ENCODE assay signal across 21 mouse cellular contexts in genomic region chr1:82527931-82528330, GRCm38 (mm10). TPM values are rescaled to one million over a fixed set of nuclear protein-coding genes. Genes with fewer than 3 reads are reported as not detected.
DNase-seq lines count a peak whose midpoint lies in the region; ATAC-seq and TF ChIP-seq lines count a peak whose summit lies in the region.
"Had no signal": no experiment of that assay in that cellular context is flagged by ENCODE, and none has a peak within 500 bp of the region (broad histone marks: within the 10 kb centered on the region; RNA-seq: fewer than 3 reads in every experiment).

No protein-coding gene starts in this region.

- H3K9ac ChIP-seq in forebrain, embryonic 16.5 days (replicated peaks; ENCODE audit: low read depth, low read length), result no peak overlapping the region
- no peak overlapping the region for H3K9ac ChIP-seq in forebrain, embryonic 12.5 days
- no peak overlapping the region for H3K9ac ChIP-seq in midbrain, embryonic 13.5 days (replicated peaks)
- H3K9ac ChIP-seq: embryonic facial prominence, embryonic 12.5 days; heart, embryonic 12.5 days had no signal

- H3K36me3 ChIP-seq in forebrain, embryonic 16.5 days (ENCODE audit: control insufficient read depth, insufficient read depth), result no peaks in the 10 kb centered on the region
- no peaks in the 10 kb centered on the region for H3K36me3 ChIP-seq in forebrain, embryonic 12.5 days (replicated peaks)
- H3K36me3 ChIP-seq in midbrain, embryonic 13.5 days, result no peaks in the 10 kb centered on the region
- no peaks in the 10 kb centered on the region for H3K36me3 ChIP-seq in midbrain, embryonic 10.5 days
- H3K36me3 ChIP-seq: embryonic facial prominence, embryonic 12.5 days; heart, embryonic 12.5 days had no signal

- 43% methylated on average over 4 of the region's 4 CpGs for WGBS in forebrain, embryonic 16.5 days
- WGBS in forebrain, embryonic 12.5 days, result 65% methylated on average over 4 of the region's 4 CpGs
- 70% methylated on average over 4 of the region's 4 CpGs for WGBS in midbrain, embryonic 13.5 days
- WGBS in midbrain, embryonic 10.5 days, result 83% methylated on average over 4 of the region's 4 CpGs

- no peak for TF ChIP-seq CTCF in brain, embryonic 14.5 days (IDR thresholded peaks at IDR 0.05; ENCODE audit: borderline replicate concordance, extremely low read depth, insufficient read depth, insufficient read length)

- no peak for DNase-seq in midbrain, embryonic 10.5 days (ENCODE audit: low spot score)
- DNase-seq in brain, adult 2 months (ENCODE audit: low read depth, low spot score), result peak; percentile 11
- peak; percentile 46 for DNase-seq in brain, embryonic 14.5 days (ENCODE audit: low read depth)
- DNase-seq: adrenal gland, adult 2 months; adrenal gland, postnatal 25 days; cerebellum, adult 11 months; cerebellum, adult 9-10 months; cerebellum, postnatal 25 days; gastrocnemius, adult 2 months; gastrocnemius, postnatal 25 days had no signal

- no peak overlapping the region for H3K4me2 ChIP-seq in forebrain, embryonic 16.5 days (ENCODE audit: low read length)
- H3K4me2 ChIP-seq in forebrain, embryonic 12.5 days, result no peak overlapping the region
- H3K4me2 ChIP-seq in midbrain, embryonic 13.5 days (replicated peaks), result no peak overlapping the region
- H3K4me2 ChIP-seq: embryonic facial prominence, embryonic 12.5 days; heart, embryonic 12.5 days had no signal

- H3K27ac ChIP-seq in forebrain, embryonic 16.5 days (ENCODE audit: low read length), result no peak overlapping the region
- no peak overlapping the region for H3K27ac ChIP-seq in forebrain, embryonic 12.5 days
- H3K27ac ChIP-seq in midbrain, embryonic 13.5 days, result no peak overlapping the region; the same call in 1 of the 2 replicates
- no peak overlapping the region for H3K27ac ChIP-seq in midbrain, embryonic 10.5 days (replicated peaks)
- H3K27ac ChIP-seq: embryonic facial prominence, embryonic 12.5 days; gastrocnemius, adult 2 months had no signal

- peak; percentile 51 for ATAC-seq in forebrain, embryonic 16.5 days
- ATAC-seq in forebrain, embryonic 12.5 days (ENCODE audit: low FRiP score), result no peak
- ATAC-seq in midbrain, embryonic 13.5 days, result peak; percentile 55; the same call in 1 of the 2 replicates
- no peak for ATAC-seq in erythroid progenitor cell, adult 5-6 weeks (replicated peaks; ENCODE audit: low FRiP score, poor library complexity, severe bottlenecking)
- ATAC-seq: hindbrain, embryonic 16.5 days; inflammation-experienced regulatory T-cells, adult 6 months; intestine, postnatal 0 days had no signal

- no peak overlapping the region for H3K4me3 ChIP-seq in forebrain, embryonic 16.5 days (replicated peaks; ENCODE audit: low read length)
- no peak overlapping the region for H3K4me3 ChIP-seq in forebrain, embryonic 12.5 days (replicated peaks)
- H3K4me3 ChIP-seq in midbrain, embryonic 13.5 days (replicated peaks), result no peak overlapping the region
- H3K4me3 ChIP-seq in midbrain, embryonic 10.5 days, result no peak overlapping the region
- H3K4me3 ChIP-seq: embryonic facial prominence, embryonic 12.5 days; gastrocnemius, adult 2 months; heart, embryonic 12.5 days had no signal

- H3K9me3 ChIP-seq in forebrain, embryonic 16.5 days (ENCODE audit: control insufficient read depth, low read length), result no peaks in the 10 kb centered on the region
- no peaks in the 10 kb centered on the region for H3K9me3 ChIP-seq in forebrain, embryonic 12.5 days
- no peaks in the 10 kb centered on the region for H3K9me3 ChIP-seq in midbrain, embryonic 13.5 days
- H3K9me3 ChIP-seq in midbrain, embryonic 10.5 days (replicated peaks), result no peaks in the 10 kb centered on the region
- H3K9me3 ChIP-seq: embryonic facial prominence, embryonic 12.5 days; heart, embryonic 12.5 days had no signal

- TF ChIP-seq POLR2A in brain, embryonic 14.5 days (IDR thresholded peaks at IDR 0.05; ENCODE audit: borderline replicate concordance, extremely low read depth, insufficient read depth, insufficient read length, poor library complexity, severe bottlenecking), result no peak

- H3K27me3 ChIP-seq in forebrain, embryonic 16.5 days (replicated peaks; ENCODE audit: control insufficient read depth, insufficient read depth, low read length), result no peaks in the 10 kb centered on the region
- no peaks in the 10 kb centered on the region for H3K27me3 ChIP-seq in forebrain, embryonic 12.5 days
- H3K27me3 ChIP-seq in midbrain, embryonic 13.5 days, result no peaks in the 10 kb centered on the region
- H3K27me3 ChIP-seq in midbrain, embryonic 10.5 days (ENCODE audit: low read depth, poor library complexity, severe bottlenecking), result no peaks in the 10 kb centered on the region
- H3K27me3 ChIP-seq: embryonic facial prominence, embryonic 12.5 days; heart, embryonic 12.5 days had no signal

- peaks cover 8% of the 10 kb centered on the region for H3K4me1 ChIP-seq in forebrain, embryonic 16.5 days (replicated peaks; ENCODE audit: control insufficient read depth, insufficient read depth, low read length)
- no peaks in the 10 kb centered on the region for H3K4me1 ChIP-seq in forebrain, embryonic 12.5 days
- H3K4me1 ChIP-seq in midbrain, embryonic 13.5 days (replicated peaks), result peaks cover 6% of the 10 kb centered on the region; the same call in 1 of the 2 replicates
- no peaks in the 10 kb centered on the region for H3K4me1 ChIP-seq in midbrain, embryonic 10.5 days
- H3K4me1 ChIP-seq: embryonic facial prominence, embryonic 12.5 days had no signal

RNA-seq across cellular contexts. Expression of gene Col4a4, which starts 58.7 kb away (rescaled TPM):
- polyA plus RNA-seq in forebrain, embryonic 16.5 days (2015; fragmentation: Nextera tagmentation; extraction: Ambion mirVana), result 0.25 and 0.29 TPM in 2 replicates
- polyA plus RNA-seq in forebrain, embryonic 12.5 days (2016; fragmentation: Nextera tagmentation; extraction: Ambion mirVana), result 0.12 and 0.17 TPM in 2 replicates
- polyA plus RNA-seq in midbrain, embryonic 13.5 days (2015; fragmentation: Nextera tagmentation; extraction: Ambion mirVana), result 0.05 and 0.09 TPM in 2 replicates
- 0.05 and 0.06 TPM in 2 replicates for polyA plus RNA-seq in midbrain, embryonic 10.5 days (2016; fragmentation: Nextera tagmentation; extraction: Ambion mirVana)
- 0.34 TPM in 2 replicates for polyA plus RNA-seq in brain, embryonic 14.5 days (2012; rRNA removed)
- total RNA-seq in erythroid progenitor cell, adult 5-6 weeks (2015; ENCODE audit: low replicate concordance), result not detected in 2 replicates
- not detected in 2 replicates for total RNA-seq in erythroid progenitor cell, adult 5-6 weeks (2017; ENCODE audit: low replicate concordance)
- total RNA-seq: granulocyte monocyte progenitor cell, adult 5-6 weeks had no signal

RNA-seq across cellular contexts. Expression of gene Col4a3, which starts 58.8 kb away (rescaled TPM):
- polyA plus RNA-seq in forebrain, embryonic 16.5 days (2015; fragmentation: Nextera tagmentation; extraction: Ambion mirVana), result 0.24 and 0.51 TPM in 2 replicates
- 0.12 and 0.23 TPM in 2 replicates for polyA plus RNA-seq in forebrain, embryonic 12.5 days (2016; fragmentation: Nextera tagmentation; extraction: Ambion mirVana)
- polyA plus RNA-seq in midbrain, embryonic 13.5 days (2015; fragmentation: Nextera tagmentation; extraction: Ambion mirVana), result 0.09 and 0.14 TPM in 2 replicates
- polyA plus RNA-seq in midbrain, embryonic 10.5 days (2016; fragmentation: Nextera tagmentation; extraction: Ambion mirVana), result 0.07 and 0.10 TPM in 2 replicates
- polyA plus RNA-seq in brain, embryonic 14.5 days (2012; rRNA removed), result 0.14 and 0.25 TPM in 2 replicates
- not detected in 2 replicates for total RNA-seq in erythroid progenitor cell, adult 5-6 weeks (2015; ENCODE audit: low replicate concordance)
- total RNA-seq in erythroid progenitor cell, adult 5-6 weeks (2017; ENCODE audit: low replicate concordance), result not detected in 2 replicates
- total RNA-seq: ES-E14; granulocyte monocyte progenitor cell, adult 5-6 weeks had no signal

Comparison
In these comparisons a context has a peak if more than half of its experiments do, and no peak if none do; other contexts are left out.
1. ATAC-seq: peak in forebrain, embryonic 16.5 days (single experiment) and midbrain, embryonic 13.5 days (single experiment); none in forebrain, embryonic 12.5 days (single experiment) and erythroid progenitor cell, adult 5-6 weeks (single experiment).